Mouse (Mus musculus) forelimb bud, embryonic 11.5 days (tissue): ENCODE results near the gene Bgn.

ENCODE experiments used
- DNase-seq: peaks from one replicate; pipeline ENCODE4 v3.0.0-alpha.2; 2012; ENCODE audit warnings: low read depth, low spot score

Bgn gene

DNA sequence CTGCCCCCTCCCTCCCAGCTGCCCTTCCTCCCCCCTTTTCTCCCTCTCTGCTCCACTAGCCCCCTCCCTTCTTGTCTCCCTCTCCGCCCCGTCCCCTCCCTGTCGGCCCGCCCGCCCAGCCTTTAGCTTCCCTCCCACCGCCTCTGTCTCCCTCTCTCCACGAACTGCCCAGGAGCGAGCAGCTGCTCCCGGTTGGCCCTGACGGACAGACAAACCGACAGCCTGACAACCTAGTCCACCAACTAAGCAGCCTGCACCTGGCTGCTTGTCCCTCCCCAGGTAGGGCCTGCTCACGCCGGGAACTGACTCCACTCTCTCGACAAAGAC is at the start of gene Bgn:
TSS of gene Bgn (plus strand) at position 119 of the 327 bp plus-strand sequence.
- DNase-seq = no peak

DNA sequence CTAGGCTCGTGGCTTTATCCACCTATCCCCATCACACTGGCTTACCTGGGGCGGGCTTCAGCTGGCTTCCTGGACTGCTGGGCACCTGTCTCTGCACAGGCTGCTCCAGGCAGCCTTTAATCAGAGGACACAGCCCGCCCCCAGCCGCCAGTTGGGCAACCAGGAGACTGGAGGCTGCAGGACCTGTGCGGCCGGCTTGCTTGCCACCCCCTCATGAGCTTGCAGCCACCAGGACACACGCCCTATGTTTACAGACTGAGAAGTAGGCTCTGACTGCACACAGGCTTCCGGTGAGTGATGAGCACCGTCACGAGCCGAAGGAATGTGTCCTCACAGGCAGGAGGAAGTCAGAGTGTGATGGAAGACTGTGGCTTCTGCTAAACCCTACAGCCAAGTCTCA is 48.1 kb upstream of the Bgn start, which contains the start of gene Trex2:
TSS of gene Trex2 (minus strand) at position 93 of the 400 bp plus-strand sequence.
- DNase-seq = no peak

DNA sequence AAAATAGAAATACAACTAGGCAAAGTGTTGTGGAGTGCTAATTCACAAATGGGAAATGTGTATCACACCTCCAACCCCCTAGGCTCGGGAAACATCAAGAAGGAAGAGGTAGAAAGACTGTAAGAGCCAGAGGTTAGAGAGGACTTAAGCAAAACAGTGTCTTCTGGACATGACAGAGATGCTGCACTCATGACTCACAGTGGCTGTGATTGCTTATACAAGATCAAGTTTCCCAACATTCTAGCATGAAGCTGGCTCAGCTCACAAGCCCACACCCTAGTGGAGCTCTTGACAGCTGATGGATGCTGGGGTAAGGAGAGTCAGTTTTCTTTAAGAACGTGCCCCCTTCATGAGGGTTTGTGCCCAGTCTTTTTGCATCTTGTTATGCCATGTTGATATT is 42.0 kb upstream of the Bgn start:
- DNase-seq = no peak

DNA sequence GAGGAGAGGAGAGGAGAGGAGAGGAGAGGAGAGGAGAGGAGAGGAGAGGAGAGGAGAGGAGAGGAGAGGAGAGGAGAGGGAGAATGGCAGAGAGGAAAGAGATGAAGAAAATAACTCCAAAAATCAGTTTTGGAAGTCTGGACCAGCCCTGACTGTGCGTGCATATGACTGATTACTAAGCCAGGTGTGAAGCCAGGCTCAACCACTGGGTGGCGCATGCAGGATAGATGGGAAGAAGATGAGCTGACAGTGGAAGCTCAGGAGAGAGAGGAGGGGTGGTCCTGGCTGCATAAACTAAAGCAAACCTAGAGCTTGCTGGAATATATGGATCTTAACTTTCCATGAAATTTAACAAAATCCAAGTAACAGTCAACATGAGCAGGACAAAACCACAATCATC is 31.5 kb upstream of the Bgn start:
- DNase-seq = no peak

DNA sequence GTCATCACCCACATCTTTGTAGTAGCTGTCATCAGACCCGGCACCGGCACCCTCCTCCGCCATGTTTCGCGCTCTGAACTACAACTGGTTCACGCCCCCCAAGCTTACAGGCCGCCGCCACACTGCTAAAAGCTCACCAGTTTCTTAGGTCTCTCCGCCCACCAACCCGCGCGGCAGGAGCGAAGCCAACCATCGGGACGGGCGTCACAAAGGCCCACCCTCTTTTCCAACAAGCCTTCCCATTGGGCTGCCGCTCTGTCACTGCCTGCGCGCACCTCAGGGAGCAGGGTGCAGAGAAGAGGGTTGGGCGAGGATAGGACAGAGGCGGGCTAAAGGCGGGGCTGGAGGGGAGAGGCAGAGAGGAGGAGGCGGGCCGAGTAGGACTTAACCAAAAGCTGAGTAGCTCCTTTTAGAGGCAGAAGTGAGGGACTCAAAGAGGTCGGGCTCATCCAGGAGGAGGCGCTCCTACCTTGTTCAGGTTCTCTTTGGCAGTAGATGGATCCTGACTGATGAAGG is 24.5 kb upstream of the Bgn start, which contains the start of gene Haus7:
TSS of gene Haus7 (minus strand) at position 168 of the 516 bp plus-strand sequence.
- peak; percentile 90 for DNase-seq

DNA sequence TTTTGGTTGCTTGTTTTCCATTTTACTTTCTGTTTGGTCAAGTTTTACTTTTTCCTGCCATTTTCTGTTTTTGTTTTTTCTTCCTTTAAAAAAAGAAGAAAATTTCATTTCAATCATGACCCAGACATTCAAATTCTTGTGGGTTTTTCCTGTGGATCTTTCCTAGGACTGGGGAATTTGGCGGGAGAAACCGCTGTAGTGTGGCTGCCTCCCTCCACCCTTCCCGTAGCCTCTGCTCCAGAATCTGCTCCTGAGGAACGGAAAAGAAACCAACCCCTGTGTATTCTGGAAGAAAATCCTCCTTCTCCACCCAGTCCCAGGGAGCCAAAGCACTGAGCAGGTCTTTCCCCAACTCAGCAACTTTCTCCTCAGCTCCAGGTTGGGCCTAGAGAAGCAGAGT is 22.6 kb upstream of the Bgn start:
- no peak for DNase-seq

DNA sequence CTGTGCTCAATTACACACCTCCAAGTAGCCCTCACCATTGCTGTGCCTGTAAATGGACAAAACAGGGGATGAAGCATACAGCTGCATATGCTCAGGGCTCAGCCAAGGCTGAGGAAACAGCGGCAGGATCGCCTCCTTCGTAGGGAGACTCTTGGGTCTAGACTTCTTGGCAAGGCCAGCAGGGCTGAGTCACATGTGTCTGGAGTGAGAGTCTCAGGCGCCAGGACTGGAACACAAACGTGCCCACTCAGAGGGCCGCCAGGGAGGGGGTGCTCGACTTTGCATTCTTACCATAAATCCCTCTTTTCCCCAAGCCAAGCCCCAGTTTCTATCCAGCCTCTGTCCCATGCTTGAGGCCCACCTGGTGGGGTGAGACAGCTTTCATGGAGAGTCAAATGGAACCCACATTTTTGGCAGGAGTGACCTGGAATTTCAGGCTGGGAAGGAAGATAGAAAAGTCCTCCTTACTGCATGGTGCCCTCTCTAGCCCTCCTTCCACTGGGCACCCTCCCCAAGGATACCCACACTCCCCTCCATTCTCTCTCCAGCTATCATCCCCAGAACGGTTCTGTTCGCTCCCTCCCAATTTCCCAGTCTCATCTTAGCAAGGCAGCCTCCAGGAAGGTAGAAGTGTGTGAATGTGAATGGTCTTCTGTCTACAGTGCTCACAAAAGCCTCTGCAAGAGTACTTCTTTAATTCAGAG is 17.8 kb upstream of the Bgn start:
- no peak for DNase-seq

DNA sequence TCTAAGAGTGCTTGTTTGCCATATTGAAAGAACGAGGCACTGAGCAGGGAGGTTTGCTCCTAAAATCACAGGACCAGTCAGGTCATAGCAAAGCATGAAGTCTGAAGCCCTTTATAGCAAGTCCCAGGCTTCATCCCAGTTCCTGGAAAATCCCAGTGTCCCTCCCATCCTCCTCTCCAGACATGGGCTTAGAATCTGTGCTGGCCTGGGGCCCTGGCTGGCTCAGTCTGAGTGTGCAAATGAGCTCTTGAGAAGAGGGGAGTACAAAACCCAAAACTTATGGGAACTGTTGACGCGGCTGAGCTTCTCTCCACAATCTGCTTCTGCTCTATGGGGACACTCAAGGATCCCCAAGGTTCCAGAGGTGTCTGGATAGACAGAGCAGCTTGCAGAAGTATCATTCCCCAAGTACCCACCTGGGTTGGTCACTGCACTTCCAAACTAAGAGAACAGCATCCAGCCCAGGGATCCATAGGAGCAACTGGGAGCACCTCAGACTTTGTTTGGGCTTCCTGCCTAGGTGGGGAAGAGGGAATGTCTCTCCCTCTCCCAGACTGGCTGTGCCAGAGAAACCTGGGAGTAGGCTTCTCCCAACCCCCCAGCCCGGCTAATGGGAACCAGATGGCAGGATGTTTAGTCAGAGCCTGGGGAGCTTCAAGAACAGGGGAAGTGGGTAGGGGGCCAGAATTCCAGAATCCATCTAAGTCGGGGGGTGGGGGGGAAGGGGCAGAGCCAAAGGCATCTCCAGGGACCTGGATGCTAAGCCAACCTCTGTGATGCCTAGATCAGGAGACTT is 15.8 kb upstream of the Bgn start:
- DNase-seq = peak; percentile 71

DNA sequence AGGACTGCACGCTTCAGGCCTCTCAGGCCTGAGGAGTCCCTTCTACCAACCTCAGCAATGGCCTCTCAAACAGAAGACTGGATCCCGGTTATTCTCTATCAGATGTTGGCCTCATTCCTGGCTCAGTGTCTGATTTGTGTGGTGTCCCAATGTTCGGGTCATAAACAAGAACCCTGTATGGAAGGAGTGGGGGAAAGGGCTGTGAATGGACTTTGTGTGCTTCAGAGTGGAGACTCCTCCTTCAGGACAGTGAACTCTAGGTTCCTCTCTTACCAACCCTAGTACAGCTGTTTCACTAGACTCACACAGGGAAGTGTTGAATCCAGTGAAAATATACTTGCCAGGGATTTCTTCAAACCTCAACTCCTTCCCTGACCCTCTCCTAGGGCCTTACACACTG is 15.1 kb upstream of the Bgn start:
- DNase-seq = no peak

DNA sequence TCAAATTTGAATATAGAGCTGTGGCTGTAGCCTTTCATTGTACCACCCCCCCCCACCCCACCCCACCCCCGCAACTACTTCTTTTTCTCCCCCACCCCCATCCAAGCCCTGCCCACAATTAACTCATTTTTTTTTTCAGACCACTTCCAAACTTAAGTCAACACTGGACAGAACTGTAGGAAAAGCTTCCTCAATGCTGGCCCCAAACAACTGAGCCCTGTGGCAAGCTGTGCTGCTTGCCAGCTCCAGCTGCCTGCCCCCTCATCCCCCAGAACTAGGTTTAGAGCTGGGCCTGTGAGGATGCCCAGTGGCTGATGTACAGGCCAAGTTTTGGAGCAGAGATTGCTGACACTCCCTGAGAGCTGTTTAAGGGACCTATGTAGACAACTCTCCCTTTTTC is 14.7 kb upstream of the Bgn start:
- no peak for DNase-seq

DNA sequence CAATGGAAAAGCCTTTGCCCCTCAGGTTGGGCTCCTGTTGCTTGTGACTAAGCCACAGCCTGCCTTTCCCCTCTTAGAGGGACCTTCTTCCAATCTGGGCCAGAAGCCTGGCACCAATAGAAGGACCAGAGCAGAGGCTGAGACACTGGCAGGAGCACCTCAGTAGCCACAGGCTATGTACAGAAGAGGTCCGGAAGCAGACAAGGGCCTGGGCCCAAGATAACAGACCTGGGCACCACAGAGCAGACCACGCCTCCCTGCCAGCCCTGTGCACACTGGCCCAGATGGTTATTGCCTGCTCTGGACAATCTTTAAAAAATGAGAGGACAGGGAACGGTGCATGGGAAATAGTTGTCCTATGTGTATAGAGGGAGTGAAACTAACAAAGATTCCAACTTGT is 11.6 kb upstream of the Bgn start:
- DNase-seq = no peak

DNA sequence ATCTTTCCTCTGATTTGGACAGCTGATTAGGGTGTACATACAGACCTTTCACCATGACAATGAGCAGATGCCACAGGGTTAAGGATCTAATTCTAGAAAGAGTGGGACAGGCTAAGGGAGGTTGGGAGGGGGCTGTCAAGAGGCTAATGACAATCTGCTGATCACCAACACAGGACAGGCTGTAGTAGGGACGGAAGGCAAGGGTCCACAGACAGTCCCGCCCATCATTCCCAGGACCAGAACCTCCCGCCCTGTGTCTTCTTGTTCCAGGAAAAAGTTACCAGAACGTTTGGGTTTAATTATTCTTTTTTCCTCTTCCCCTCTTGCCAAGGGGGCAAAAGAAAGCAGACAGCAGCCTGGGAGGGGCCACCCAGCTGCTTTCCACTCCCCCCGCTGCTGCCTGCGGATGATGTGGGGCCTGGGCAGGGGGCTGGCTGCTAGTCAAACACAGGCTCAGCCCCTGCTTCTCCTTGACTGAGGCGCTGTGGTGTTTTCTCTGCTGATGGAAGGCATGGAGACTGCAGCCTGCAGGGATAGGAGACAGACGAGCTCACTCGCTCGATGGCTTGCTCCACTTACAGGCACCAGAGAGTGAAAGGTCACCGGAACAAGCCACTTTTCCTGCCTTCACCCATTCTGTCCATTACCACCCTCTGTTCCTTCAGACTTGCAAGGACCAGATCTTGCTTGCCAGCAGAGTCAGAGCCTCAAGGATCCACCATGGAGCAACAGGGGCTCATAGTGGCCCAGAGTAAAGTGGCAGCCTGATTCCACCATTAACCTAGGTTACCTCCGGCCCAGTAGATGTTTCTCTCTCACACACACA is 8.8 kb upstream of the Bgn start:
- DNase-seq = no peak

DNA sequence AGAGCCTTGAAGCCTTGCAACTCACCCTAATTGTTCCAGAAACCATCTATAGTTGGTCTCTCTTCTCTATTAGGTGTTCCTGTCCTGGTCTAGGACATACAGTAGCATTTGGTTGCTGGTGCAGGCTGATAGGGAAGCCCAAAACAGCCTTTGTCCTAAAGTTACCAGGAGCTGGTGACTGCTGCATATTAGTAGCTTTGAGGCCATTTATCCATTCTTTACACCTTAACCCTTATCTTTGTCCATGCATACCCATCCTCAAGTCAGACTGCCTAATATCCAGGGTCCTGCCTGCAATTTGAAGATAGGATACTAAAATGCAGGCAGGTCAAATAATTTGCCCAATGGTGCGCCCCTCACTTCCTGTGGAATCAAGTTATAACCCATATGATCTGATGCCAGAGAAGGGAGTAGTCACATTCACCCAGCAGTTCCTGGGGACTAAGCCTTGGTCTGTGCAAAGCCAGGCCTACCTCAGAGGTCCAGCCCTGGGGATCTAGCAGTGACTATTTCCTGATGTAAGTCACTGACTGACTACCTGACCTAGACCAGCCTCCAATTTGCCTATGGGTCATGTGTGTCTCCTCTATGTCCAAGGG is 7.6 kb upstream of the Bgn start:
- no peak for DNase-seq

DNA sequence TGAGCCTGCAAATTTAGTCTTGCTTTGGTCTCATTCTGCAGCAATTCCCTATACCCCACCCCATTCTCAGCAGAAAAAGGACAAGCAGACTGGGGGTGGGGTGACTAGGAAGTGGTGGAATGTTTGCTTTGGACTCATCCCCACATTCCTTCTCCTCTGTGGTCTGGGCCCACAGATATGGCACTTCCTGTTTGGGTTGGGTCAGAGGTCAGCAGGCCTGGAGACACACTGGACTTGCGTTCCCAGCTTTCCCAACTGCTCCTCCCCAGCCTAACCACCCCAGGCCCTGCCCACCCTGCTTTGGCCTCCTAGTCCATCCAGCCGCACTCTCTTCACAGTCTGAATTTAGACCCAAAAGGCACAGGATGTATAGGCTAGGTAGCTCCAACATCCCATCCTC is 6.8 kb upstream of the Bgn start:
- DNase-seq = no peak

DNA sequence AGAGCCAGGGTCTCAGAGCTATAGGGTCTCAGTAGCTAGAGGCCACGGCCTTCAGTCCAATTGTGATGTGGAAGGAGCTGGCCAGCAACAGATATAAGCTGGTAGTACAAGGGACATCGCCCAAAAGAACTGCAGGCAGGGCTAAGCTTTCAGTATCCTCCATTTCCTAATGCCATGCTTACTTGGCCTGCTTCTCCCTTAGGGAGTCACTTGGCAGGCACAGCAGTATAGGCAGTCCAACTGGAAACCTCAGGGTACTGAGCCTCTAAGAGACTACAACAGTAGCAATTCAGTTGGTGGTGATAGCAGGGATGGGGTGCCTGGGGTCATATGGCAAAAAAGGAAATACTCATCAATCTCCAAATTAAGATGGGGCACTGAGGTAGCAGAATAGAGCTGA is 5.9 kb upstream of the Bgn start:
- DNase-seq = no peak

DNA sequence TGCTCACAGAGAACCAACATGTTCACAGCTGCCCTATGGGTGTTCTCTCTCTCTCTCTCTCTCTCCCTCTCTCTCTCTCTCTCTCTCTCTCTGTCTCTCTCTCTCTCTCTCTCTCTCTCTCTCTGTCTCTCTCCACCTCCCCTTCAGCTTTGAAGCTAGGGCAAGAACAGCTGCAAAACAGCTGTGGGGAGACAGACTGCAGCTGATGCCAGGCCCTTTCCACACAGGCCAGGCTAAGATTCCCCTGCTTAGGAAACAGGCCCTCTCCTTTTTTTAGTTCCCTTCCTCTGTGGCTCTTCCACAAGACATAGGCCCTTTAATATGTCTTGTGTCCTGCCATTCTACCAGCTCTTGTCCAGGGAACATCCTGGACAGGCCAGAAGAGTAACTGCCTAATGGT is 3.7 kb upstream of the Bgn start:
- no peak for DNase-seq

DNA sequence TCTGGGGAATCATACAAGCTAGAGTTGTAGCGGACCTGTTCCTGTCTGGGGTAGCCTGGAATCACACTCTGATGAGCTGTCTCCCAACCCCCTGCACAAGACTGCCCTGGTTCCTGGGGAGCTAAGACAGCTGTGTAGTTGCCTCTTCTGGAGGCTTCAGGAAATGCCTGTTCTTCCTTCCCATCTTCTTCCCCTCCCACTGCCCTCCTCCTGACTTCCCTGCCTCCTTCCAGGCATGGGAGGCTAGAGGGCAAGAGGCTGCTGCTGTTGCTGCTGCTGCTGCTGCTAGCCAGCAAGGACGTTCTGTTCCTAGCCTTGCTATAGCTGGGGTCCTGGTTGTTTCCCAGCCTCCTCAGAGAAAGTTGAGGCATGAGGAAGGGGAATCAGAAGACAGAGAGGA is 3.1 kb upstream of the Bgn start:
- no peak for DNase-seq

DNA sequence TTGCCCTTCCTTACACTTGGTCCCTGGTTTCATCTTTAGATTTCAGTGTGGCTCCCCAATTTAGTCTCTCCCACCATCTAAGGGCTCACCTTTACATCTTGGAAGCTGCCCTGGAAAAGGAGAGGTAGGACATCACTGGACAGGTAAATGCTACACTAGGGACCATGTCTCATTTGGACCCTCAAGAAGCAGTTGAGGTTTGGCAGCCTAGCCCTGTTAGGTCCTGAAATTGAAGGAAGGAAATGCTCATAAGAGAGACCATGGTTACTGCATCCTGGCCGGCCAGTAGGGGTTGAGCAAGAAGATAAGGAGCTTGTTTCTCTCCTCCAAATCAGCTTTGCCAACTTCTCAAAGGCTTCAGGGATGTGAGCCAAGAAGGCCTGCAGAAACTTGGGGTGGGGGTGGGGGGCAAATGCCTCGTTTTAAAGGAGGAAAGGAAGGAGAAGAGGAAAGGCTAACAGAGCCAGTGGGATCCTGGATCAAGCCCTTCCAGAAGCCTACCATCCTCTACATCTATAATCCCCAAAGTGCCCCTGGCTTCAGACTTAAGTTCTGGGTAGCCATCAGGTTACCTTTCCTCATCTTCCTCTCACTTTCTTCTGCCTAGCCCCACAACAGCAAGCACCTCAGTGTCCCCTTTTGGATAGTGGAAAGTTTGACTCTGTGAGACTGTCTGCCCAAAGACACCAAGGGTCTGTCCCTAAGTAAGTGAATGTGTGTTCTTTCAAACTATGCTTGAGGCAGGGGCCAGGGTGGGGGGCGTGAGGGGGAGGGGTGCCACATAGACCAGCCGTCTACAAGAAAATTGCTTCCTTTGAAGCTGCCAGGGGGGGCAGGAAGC is 539 bp upstream of the Bgn start:
- no peak for DNase-seq

DNA sequence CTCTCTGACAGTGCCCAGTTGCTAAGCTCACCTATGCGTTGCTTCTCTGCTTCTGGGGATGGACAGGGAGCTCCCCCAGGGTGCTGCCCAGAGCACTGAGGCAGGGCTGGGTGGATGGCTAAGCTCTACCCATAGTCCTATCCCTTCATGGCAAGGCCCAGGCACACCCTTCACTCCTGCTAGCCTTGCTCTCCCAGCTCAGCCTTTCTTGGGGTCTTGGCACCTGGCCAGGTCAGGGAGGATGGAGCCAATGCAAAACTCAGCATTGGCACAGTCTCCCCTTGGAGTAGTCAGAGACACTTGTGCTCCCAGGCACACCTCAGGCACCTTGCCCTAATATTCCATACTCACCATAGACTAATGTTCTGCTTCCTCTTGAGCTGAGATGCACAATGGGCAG is 674 bp downstream of the Bgn start:
- no peak for DNase-seq

DNA sequence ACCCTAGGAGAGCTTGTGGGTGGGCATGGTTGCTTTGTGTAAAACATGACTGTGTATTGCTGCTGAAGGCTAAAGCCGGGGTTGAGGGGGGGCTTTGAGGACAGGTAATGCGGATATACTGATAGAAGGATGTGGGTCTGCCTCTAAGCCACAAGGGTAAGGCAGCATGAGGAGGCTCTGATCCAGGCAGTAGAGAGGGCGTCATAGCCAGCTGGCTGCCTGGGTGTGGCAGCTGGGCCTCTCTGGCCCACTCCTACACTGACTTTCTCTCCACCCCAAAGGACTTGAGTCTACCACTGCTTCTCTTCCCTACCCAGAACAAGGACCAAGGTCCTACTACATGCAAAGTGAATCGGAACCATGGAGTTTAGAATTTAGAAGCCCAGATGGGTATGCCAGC is 1.5 kb downstream of the Bgn start:
- no peak for DNase-seq

DNA sequence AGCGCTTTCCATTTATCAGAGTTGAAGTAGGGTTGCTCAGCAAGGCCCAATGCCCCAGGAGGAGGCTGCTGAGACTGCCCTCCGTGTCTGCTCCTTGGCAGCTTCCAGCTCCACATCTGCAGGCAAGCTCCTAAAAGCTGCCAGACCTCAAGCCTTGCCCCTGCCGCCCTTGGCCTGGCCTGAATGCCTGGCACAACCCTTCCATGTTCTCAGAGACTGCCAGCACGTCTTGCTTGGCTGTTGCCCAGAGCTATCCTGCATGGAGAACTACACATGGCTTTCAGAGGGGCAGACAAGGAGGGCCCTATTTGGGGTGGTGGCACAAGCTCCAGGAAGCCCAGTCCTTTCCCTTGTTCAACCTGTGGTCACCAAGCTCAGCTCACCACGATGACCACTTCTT is 3.5 kb downstream of the Bgn start:
- DNase-seq = no peak
